Mouse (Mus musculus) heart, embryonic 13.5 days (tissue): Measurements from ENCODE around the gene Lamb3. TPM values are rescaled to one million over a fixed set of nuclear protein-coding genes. Genes with fewer than 3 reads are reported as not detected.

Experiments
- ATAC-seq: fragments of 200-750 bp; cut with Nextera tagmentation; 2 replicates; pipeline ENCODE4 v1.8.0; 2017; ENCODE audit warnings: moderate TSS enrichment; ENCODE audit not compliant: insufficient number of reproducible peaks, low FRiP score, low TSS enrichment; ENCODE audit errors: extremely low read depth
- H3K27ac ChIP-seq: fragments of 300-500 bp; sonication (generic); replicated peaks from 2 replicates; pipeline ENCODE4 v1.5.1; 2015; ENCODE audit warnings: moderate library complexity, mild to moderate bottlenecking, inconsistent platforms
- H3K27me3 ChIP-seq: fragments of 300-500 bp; sonication (generic); replicated peaks from 2 replicates; pipeline ENCODE4 v1.6.1; 2015; ENCODE audit warnings: mild to moderate bottlenecking, inconsistent platforms
- H3K36me3 ChIP-seq: fragments of 300-500 bp; sonication (generic); 2 replicates; pipeline ENCODE4 v1.6.1; 2015; ENCODE audit warnings: mild to moderate bottlenecking, inconsistent platforms
- H3K4me1 ChIP-seq: fragments of 300-500 bp; sonication (generic); 2 replicates; pipeline ENCODE4 v1.6.1; 2015; ENCODE audit warnings: inconsistent platforms
- H3K4me2 ChIP-seq: fragments of 300-500 bp; sonication (generic); 2 replicates; pipeline ENCODE4 v1.6.1; 2015; ENCODE audit warnings: inconsistent platforms, mild to moderate bottlenecking, moderate library complexity
- H3K4me3 ChIP-seq: fragments of 300-500 bp; sonication (generic); 2 replicates; pipeline ENCODE4 v1.5.1; 2015; ENCODE audit warnings: moderate library complexity, mild to moderate bottlenecking, inconsistent platforms
- H3K9ac ChIP-seq: fragments of 300-500 bp; sonication (generic); 2 replicates; pipeline ENCODE4 v1.6.1; 2015; ENCODE audit warnings: inconsistent platforms, mild to moderate bottlenecking, moderate library complexity
- H3K9me3 ChIP-seq: fragments of 300-500 bp; sonication (generic); 2 replicates; pipeline ENCODE4 v1.6.1; 2016; ENCODE audit warnings: inconsistent platforms
- WGBS: fragments of 180-500 bp; shearing (Covaris S2); methylation state at CpG from one replicate; pipeline ENCODE4 v1.1.7; 2015; ENCODE audit warnings: mixed read lengths; 5-methylcytosine and 5-hydroxymethylcytosine counted together
- polyA plus RNA-seq: library from polyadenylated mRNA; unstranded; fragments of >200 nt; fragmentation: Nextera tagmentation; extraction: Ambion mirVana; gene quantifications from 2 replicates; pipeline ENCODE4 v1.2.1, GENCODE M21; 2015

The Lamb3 gene
- polyA plus RNA-seq, 1 experiment from 2014 or later, result 2.3 TPM

- H3K36me3 ChIP-seq, result no peaks in the 10 kb centered on the region
- peak overlapping the region; percentile 6 for H3K27ac ChIP-seq
- no peak for ATAC-seq
- H3K4me3 ChIP-seq, result no peak overlapping the region
- 71% methylated on average over 6 of the region's 6 CpGs for WGBS
- H3K27me3 ChIP-seq, result no peaks in the 10 kb centered on the region; the same call in 1 of the 2 replicates
- no peaks in the 10 kb centered on the region for H3K9me3 ChIP-seq
- peaks cover 85% of the 10 kb centered on the region for H3K4me1 ChIP-seq
- no peak overlapping the region for H3K9ac ChIP-seq
- no peak overlapping the region for H3K4me2 ChIP-seq
Measured at GRCm38 (mm10) chr1:193334546-193334945, 127.0 kb downstream of the Lamb3 start.

GRCm38 (mm10) chr1:193336122-193337017 lies 128.9 kb downstream of the Lamb3 start:
- H3K4me2 ChIP-seq, result no peak overlapping the region
- no peak for ATAC-seq

GRCm38 (mm10) chr1:193337018-193337321 lies 129.5 kb downstream of the Lamb3 start:
- H3K36me3 ChIP-seq, result no peaks in the 10 kb centered on the region
- peaks cover 71% of the 10 kb centered on the region for H3K4me1 ChIP-seq
- H3K27me3 ChIP-seq, result peaks cover 4% of the 10 kb centered on the region; the same call in 1 of the 2 replicates
- no peak overlapping the region for H3K9ac ChIP-seq
- WGBS, result 75% methylated on average over 9 of the region's 9 CpGs
- peak overlapping the region; percentile 92 for H3K27ac ChIP-seq
- H3K4me3 ChIP-seq, result no peak overlapping the region
- no peaks in the 10 kb centered on the region for H3K9me3 ChIP-seq
- no peak for ATAC-seq
- no peak overlapping the region for H3K4me2 ChIP-seq

More at GRCm38 (mm10) chr1:193336122-193337017, 128.9 kb downstream of the Lamb3 start:
- peak overlapping the region; percentile 92 for H3K27ac ChIP-seq
- no peak overlapping the region for H3K4me3 ChIP-seq
- peaks cover 77% of the 10 kb centered on the region for H3K4me1 ChIP-seq
- H3K9ac ChIP-seq, result peak overlapping the region; percentile 56
- no peaks in the 10 kb centered on the region for H3K36me3 ChIP-seq
- no peaks in the 10 kb centered on the region for H3K9me3 ChIP-seq
- WGBS, result 50% methylated on average over 7 of the region's 7 CpGs
- H3K27me3 ChIP-seq, result peaks cover 4% of the 10 kb centered on the region; the same call in 1 of the 2 replicates

- ATAC-seq, result no peak
- 0 out of 2 replicates have a peak overlapping the region, but pooled peaks have one; percentile 21 for H3K27ac ChIP-seq
- H3K4me3 ChIP-seq, result no peak overlapping the region
- H3K4me1 ChIP-seq, result peaks cover 62% of the 10 kb centered on the region
- no peaks in the 10 kb centered on the region for H3K9me3 ChIP-seq
- no peaks in the 10 kb centered on the region for H3K36me3 ChIP-seq
- no peak overlapping the region for H3K4me2 ChIP-seq
- H3K27me3 ChIP-seq, result peaks cover 4% of the 10 kb centered on the region; the same call in 1 of the 2 replicates
- H3K9ac ChIP-seq, result 0 out of 2 replicates have a peak overlapping the region, but pooled peaks have one; percentile 37
- WGBS, result 32% methylated on average over 4 of the region's 4 CpGs
Measured at GRCm38 (mm10) chr1:193337787-193338310, 130.3 kb downstream of the Lamb3 start.

- peaks cover 56% of the 10 kb centered on the region for H3K4me1 ChIP-seq
- no peak for ATAC-seq
- no peaks in the 10 kb centered on the region for H3K36me3 ChIP-seq
- no peak overlapping the region for H3K4me2 ChIP-seq
- WGBS, result 77% methylated on average over 9 of the region's 9 CpGs
- peaks cover 4% of the 10 kb centered on the region; the same call in 1 of the 2 replicates for H3K27me3 ChIP-seq
- no peak overlapping the region for H3K4me3 ChIP-seq
- no peak overlapping the region for H3K9ac ChIP-seq
- H3K27ac ChIP-seq, result no peak overlapping the region
- no peaks in the 10 kb centered on the region for H3K9me3 ChIP-seq
Measured at GRCm38 (mm10) chr1:193338363-193338995, 131.0 kb downstream of the Lamb3 start.

GRCm38 (mm10) chr1:193342198-193342946 lies 134.9 kb downstream of the Lamb3 start:
- Histone ChIP-seq H3K4me3 (no peak overlapping the region), H3K9me3 (no peaks in the 10 kb centered on the region), H3K9ac (no peak overlapping the region), H3K27me3 (peaks cover 4% of the 10 kb centered on the region; the same call in 1 of the 2 replicates), H3K27ac (no peak overlapping the region), H3K4me1 (peaks cover 21% of the 10 kb centered on the region), H3K36me3 (no peaks in the 10 kb centered on the region), H3K4me2 (no peak overlapping the region)
- no peak for ATAC-seq
- WGBS, result 83% methylated on average over 5 of the region's 5 CpGs

GRCm38 (mm10) chr1:193343853-193344252 lies 136.4 kb downstream of the Lamb3 start:
- Histone ChIP-seq H3K36me3 (peaks cover 11% of the 10 kb centered on the region), H3K27ac (no peak overlapping the region), H3K4me3 (no peak overlapping the region), H3K9me3 (no peaks in the 10 kb centered on the region), H3K27me3 (peaks cover 4% of the 10 kb centered on the region; the same call in 1 of the 2 replicates), H3K9ac (no peak overlapping the region), H3K4me1 (peaks cover 6% of the 10 kb centered on the region), H3K4me2 (no peak overlapping the region)
- ATAC-seq, result no peak
- WGBS, result 61% methylated on average over 4 of the region's 4 CpGs

GRCm38 (mm10) chr1:193344976-193345375 lies 137.5 kb downstream of the Lamb3 start:
- Histone ChIP-seq H3K9me3 (no peaks in the 10 kb centered on the region), H3K9ac (no peak overlapping the region), H3K4me3 (no peak overlapping the region), H3K27me3 (0 out of 2 replicates have a peak, but pooled peaks cover 4% of the 10 kb centered on the region), H3K27ac (no peak overlapping the region), H3K4me2 (no peak overlapping the region), H3K4me1 (peaks cover 4% of the 10 kb centered on the region), H3K36me3 (peaks cover 17% of the 10 kb centered on the region)
- ATAC-seq, result no peak
- 58% methylated on average over 2 of the region's 2 CpGs for WGBS

GRCm38 (mm10) chr1:193346908-193347307 lies 139.4 kb downstream of the Lamb3 start:
- no peak overlapping the region for H3K4me2 ChIP-seq
- H3K4me1 ChIP-seq, result peaks cover 4% of the 10 kb centered on the region
- ATAC-seq, result no peak
- H3K9me3 ChIP-seq, result no peaks in the 10 kb centered on the region
- no peaks in the 10 kb centered on the region for H3K27me3 ChIP-seq
- H3K27ac ChIP-seq, result no peak overlapping the region
- H3K4me3 ChIP-seq, result no peak overlapping the region
- H3K9ac ChIP-seq, result no peak overlapping the region
- peaks cover 27% of the 10 kb centered on the region for H3K36me3 ChIP-seq
- 35% methylated on average over 3 of the region's 3 CpGs for WGBS

- H3K27ac ChIP-seq, result no peak overlapping the region
- no peaks in the 10 kb centered on the region for H3K27me3 ChIP-seq
- H3K4me3 ChIP-seq, result no peak overlapping the region
- H3K4me2 ChIP-seq, result no peak overlapping the region
- no peak overlapping the region for H3K9ac ChIP-seq
- no peak for ATAC-seq
- no peaks in the 10 kb centered on the region for H3K9me3 ChIP-seq
- peaks cover 35% of the 10 kb centered on the region for H3K36me3 ChIP-seq
- whole genome bisulfite sequencing, result 73% methylated on average over 9 of the region's 9 CpGs
- H3K4me1 ChIP-seq, result peaks cover 4% of the 10 kb centered on the region
Measured at GRCm38 (mm10) chr1:193348261-193348962, 140.9 kb downstream of the Lamb3 start.
